20 mouse cellular contexts compared by ENCODE assay signal in genomic region chr7:142332741-142333140, GRCm38 (mm10). TPM values are rescaled to one million over a fixed set of nuclear protein-coding genes. Genes with fewer than 3 reads are reported as not detected.
DNase-seq lines count a peak whose midpoint lies in the region; ATAC-seq and TF ChIP-seq lines count a peak whose summit lies in the region.
"Not testable (repeated sequence)": the region's sequence is repeated elsewhere in the genome, so short reads cannot be mapped to it uniquely, and the experiment has no call there.
"Had no signal": no experiment of that assay in that cellular context is flagged by ENCODE, and none has a peak within 500 bp of the region (broad histone marks: within the 10 kb centered on the region; RNA-seq: fewer than 3 reads in every experiment).

No protein-coding gene starts in this region.

- H3K9ac ChIP-seq in embryonic facial prominence, embryonic 13.5 days; heart, embryonic 12.5 days; intestine, embryonic 14.5 days (ENCODE audit: low read length); limb, embryonic 12.5 days (replicated peaks); stomach, embryonic 14.5 days (replicated peaks; ENCODE audit: low read depth, low read length); stomach, postnatal 0 days (ENCODE audit: low read length): not testable (repeated sequence)

- DNase-seq in embryonic facial prominence, embryonic 10.5 days (ENCODE audit: low spot score); forebrain, embryonic 10.5 days (ENCODE audit: extremely low spot score, low spot score); intestine, embryonic 14.5 days (ENCODE audit: low spot score); stomach, postnatal 0 days (ENCODE audit: low spot score): not testable (repeated sequence)

- H3K4me3 ChIP-seq in embryonic facial prominence, embryonic 10.5 days; embryonic facial prominence, embryonic 13.5 days; forebrain, embryonic 10.5 days; heart, embryonic 12.5 days; intestine, embryonic 14.5 days (ENCODE audit: low read depth, low read length); limb, embryonic 12.5 days (replicated peaks); stomach, embryonic 14.5 days (ENCODE audit: low read depth, low read length); stomach, postnatal 0 days (ENCODE audit: low read depth, low read length): not testable (repeated sequence)

- peaks cover 57% of the 10 kb centered on the region for H3K4me1 ChIP-seq in embryonic facial prominence, embryonic 10.5 days
- H3K4me1 ChIP-seq in embryonic facial prominence, embryonic 13.5 days; stomach, embryonic 14.5 days (ENCODE audit: control insufficient read depth, insufficient read depth, low read length); stomach, postnatal 0 days (replicated peaks; ENCODE audit: control insufficient read depth, insufficient read depth): not testable (repeated sequence)
- H3K4me1 ChIP-seq in forebrain, embryonic 10.5 days, result peaks cover 11% of the 10 kb centered on the region; the same call in 1 of the 2 replicates
- H3K4me1 ChIP-seq in heart, embryonic 12.5 days (replicated peaks), result peaks cover 57% of the 10 kb centered on the region
- H3K4me1 ChIP-seq in intestine, embryonic 14.5 days (replicated peaks; ENCODE audit: control insufficient read depth, insufficient read depth, low read length), result peaks cover 29% of the 10 kb centered on the region
- H3K4me1 ChIP-seq in limb, embryonic 12.5 days (replicated peaks), result peaks cover 28% of the 10 kb centered on the region

- peak overlapping the region; percentile 80 for H3K27ac ChIP-seq in embryonic facial prominence, embryonic 10.5 days (replicated peaks)
- H3K27ac ChIP-seq in embryonic facial prominence, embryonic 13.5 days, result peak overlapping the region; percentile 60; the same call in 1 of the 2 replicates
- peak overlapping the region; percentile 44; the same call in 1 of the 2 replicates for H3K27ac ChIP-seq in forebrain, embryonic 10.5 days
- H3K27ac ChIP-seq in heart, embryonic 12.5 days (ENCODE audit: poor library complexity, severe bottlenecking), result peak overlapping the region; percentile 67
- H3K27ac ChIP-seq in intestine, embryonic 14.5 days (ENCODE audit: low read depth), result peak overlapping the region; percentile 59; the same call in 1 of the 2 replicates
- H3K27ac ChIP-seq in limb, embryonic 12.5 days, result peak overlapping the region; percentile 66; the same call in 1 of the 2 replicates
- peak overlapping the region; percentile 44; the same call in 1 of the 2 replicates for H3K27ac ChIP-seq in stomach, embryonic 14.5 days (ENCODE audit: low read length)
- peak overlapping the region; percentile 53; the same call in 1 of the 2 replicates for H3K27ac ChIP-seq in stomach, postnatal 0 days (replicated peaks)

- H3K9me3 ChIP-seq in embryonic facial prominence, embryonic 10.5 days; embryonic facial prominence, embryonic 13.5 days; forebrain, embryonic 10.5 days; heart, embryonic 12.5 days (replicated peaks); intestine, embryonic 14.5 days (ENCODE audit: control insufficient read depth, low read length); limb, embryonic 12.5 days; stomach, embryonic 14.5 days (ENCODE audit: control insufficient read depth, low read depth, low read length); stomach, postnatal 0 days (ENCODE audit: control insufficient read depth, low read length): not testable (repeated sequence)

- 49% methylated on average over 5 of the region's 9 CpGs for WGBS in embryonic facial prominence, embryonic 10.5 days
- 45% methylated on average over 5 of the region's 9 CpGs for WGBS in embryonic facial prominence, embryonic 13.5 days
- WGBS in forebrain, embryonic 10.5 days, result 72% methylated on average over 5 of the region's 9 CpGs
- 64% methylated on average over 3 of the region's 9 CpGs for WGBS in heart, embryonic 12.5 days
- 54% methylated on average over 4 of the region's 9 CpGs for WGBS in intestine, embryonic 14.5 days
- 31% methylated on average over 5 of the region's 9 CpGs for WGBS in limb, embryonic 12.5 days
- 74% methylated on average over 4 of the region's 9 CpGs for WGBS in stomach, embryonic 14.5 days
- 47% methylated on average over 3 of the region's 9 CpGs for WGBS in stomach, postnatal 0 days

- H3K27me3 ChIP-seq in embryonic facial prominence, embryonic 10.5 days (replicated peaks; ENCODE audit: low read depth, poor library complexity, severe bottlenecking); embryonic facial prominence, embryonic 13.5 days; heart, embryonic 12.5 days (replicated peaks); intestine, embryonic 14.5 days (replicated peaks; ENCODE audit: control insufficient read depth, insufficient read depth, low read length); limb, embryonic 12.5 days; stomach, embryonic 14.5 days (ENCODE audit: control insufficient read depth, insufficient read depth, low read length); stomach, postnatal 0 days (ENCODE audit: control insufficient read depth, insufficient read depth, low read length): not testable (repeated sequence)
- H3K27me3 ChIP-seq in forebrain, embryonic 10.5 days (ENCODE audit: poor library complexity, severe bottlenecking), result 0 out of 2 replicates have a peak, but pooled peaks cover 15% of the 10 kb centered on the region

- not testable (repeated sequence) for ATAC-seq in embryonic facial prominence, embryonic 13.5 days (ENCODE audit: insufficient number of reproducible peaks, insufficient read depth, low FRiP score, low TSS enrichment, low read depth); heart, embryonic 12.5 days (ENCODE audit: insufficient number of reproducible peaks, low FRiP score); intestine, embryonic 14.5 days (replicated peaks; ENCODE audit: low FRiP score, low TSS enrichment, low read depth); limb, embryonic 12.5 days (ENCODE audit: insufficient number of reproducible peaks, insufficient read depth, low FRiP score, low TSS enrichment, low read depth); stomach, embryonic 14.5 days (ENCODE audit: insufficient number of reproducible peaks, insufficient read depth, low FRiP score, low read depth); stomach, postnatal 0 days (ENCODE audit: low FRiP score, low TSS enrichment)

- not testable (repeated sequence) for TF ChIP-seq EP300 in stomach, postnatal 0 days (optimal IDR thresholded peaks at IDR 0.05)

- not testable (repeated sequence) for TF ChIP-seq CTCF in stomach, postnatal 0 days (IDR thresholded peaks at IDR 0.05; ENCODE audit: low read depth)

- H3K36me3 ChIP-seq in embryonic facial prominence, embryonic 10.5 days (replicated peaks); embryonic facial prominence, embryonic 13.5 days; forebrain, embryonic 10.5 days (replicated peaks); heart, embryonic 12.5 days; intestine, embryonic 14.5 days (ENCODE audit: control insufficient read depth, insufficient read depth, low read length); limb, embryonic 12.5 days; stomach, embryonic 14.5 days (ENCODE audit: control insufficient read depth, insufficient read depth, low read length); stomach, postnatal 0 days (ENCODE audit: control insufficient read depth, insufficient read depth, low read length): not testable (repeated sequence)

- not testable (repeated sequence) for H3K4me2 ChIP-seq in embryonic facial prominence, embryonic 13.5 days; heart, embryonic 12.5 days; intestine, embryonic 14.5 days (ENCODE audit: low read length); limb, embryonic 12.5 days; stomach, embryonic 14.5 days (replicated peaks; ENCODE audit: low read depth, low read length); stomach, postnatal 0 days (replicated peaks; ENCODE audit: low read depth)

RNA-seq across cellular contexts. Expression of gene Krtap5-4, which starts 29.4 kb away (rescaled TPM):
- polyA plus RNA-seq in embryonic facial prominence, embryonic 10.5 days (2016; fragmentation: Nextera tagmentation; extraction: Ambion mirVana), result not detected in 2 replicates
- not detected in 2 replicates for polyA plus RNA-seq in embryonic facial prominence, embryonic 13.5 days (2015; fragmentation: Nextera tagmentation; extraction: Ambion mirVana)
- polyA plus RNA-seq in forebrain, embryonic 10.5 days (2016; fragmentation: Nextera tagmentation; extraction: Ambion mirVana), result not detected in 2 replicates
- not detected in 2 replicates for polyA plus RNA-seq in heart, embryonic 12.5 days (2016; fragmentation: Nextera tagmentation; extraction: Ambion mirVana)
- not detected in 2 replicates for polyA plus RNA-seq in intestine, embryonic 14.5 days (2014; fragmentation: Nextera tagmentation; extraction: Ambion mirVana)
- not detected in 2 replicates for polyA plus RNA-seq in limb, embryonic 12.5 days (2016; fragmentation: Nextera tagmentation; extraction: Ambion mirVana)
- not detected in 2 replicates for polyA plus RNA-seq in stomach, embryonic 14.5 days (2014; fragmentation: Nextera tagmentation; extraction: Ambion mirVana)
- polyA plus RNA-seq in stomach, postnatal 0 days (2015; fragmentation: Nextera tagmentation; extraction: Ambion mirVana), result not detected in 2 replicates
- polyA plus RNA-seq: activated CD4-positive, CD25-positive, alpha-beta regulatory T cell, adult 4 months; brain, embryonic 14.5 days; cortical plate, adult 2 months; erythroblast, embryonic 14.5 days; forebrain, embryonic 13.5 days; forebrain, embryonic 16.5 days; heart, adult 2 months; hindbrain, embryonic 10.5 days; hindbrain, embryonic 13.5 days; hindbrain, embryonic 16.5 days; intestine, embryonic 16.5 days had no signal

RNA-seq across cellular contexts. Expression of gene Krtap5-1, which starts 35.8 kb away (rescaled TPM):
- polyA plus RNA-seq in embryonic facial prominence, embryonic 10.5 days (2016; fragmentation: Nextera tagmentation; extraction: Ambion mirVana), result not detected in 2 replicates
- not detected in 2 replicates for polyA plus RNA-seq in embryonic facial prominence, embryonic 13.5 days (2015; fragmentation: Nextera tagmentation; extraction: Ambion mirVana)
- not detected in 2 replicates for polyA plus RNA-seq in forebrain, embryonic 10.5 days (2016; fragmentation: Nextera tagmentation; extraction: Ambion mirVana)
- polyA plus RNA-seq in heart, embryonic 12.5 days (2016; fragmentation: Nextera tagmentation; extraction: Ambion mirVana), result not detected in 2 replicates
- polyA plus RNA-seq in intestine, embryonic 14.5 days (2014; fragmentation: Nextera tagmentation; extraction: Ambion mirVana), result 0.42 TPM in 1 of 2 replicates, not detected in the other
- polyA plus RNA-seq in limb, embryonic 12.5 days (2016; fragmentation: Nextera tagmentation; extraction: Ambion mirVana), result not detected in 2 replicates
- polyA plus RNA-seq in stomach, embryonic 14.5 days (2014; fragmentation: Nextera tagmentation; extraction: Ambion mirVana), result not detected in 2 replicates
- not detected in 2 replicates for polyA plus RNA-seq in stomach, postnatal 0 days (2015; fragmentation: Nextera tagmentation; extraction: Ambion mirVana)
- polyA plus RNA-seq: activated CD4-positive, CD25-positive, alpha-beta regulatory T cell, adult 4 months; brain, embryonic 14.5 days; cortical plate, adult 2 months; erythroblast, embryonic 14.5 days; forebrain, embryonic 13.5 days; forebrain, embryonic 16.5 days; heart, adult 2 months; heart, embryonic 14.5 days; hindbrain, embryonic 10.5 days; hindbrain, embryonic 13.5 days; hindbrain, embryonic 16.5 days; intestine, embryonic 16.5 days had no signal

RNA-seq across cellular contexts. Expression of gene Ifitm10, which starts 40.8 kb away (rescaled TPM):
- 2.2 and 3.0 TPM in 2 replicates for polyA plus RNA-seq in embryonic facial prominence, embryonic 10.5 days (2016; fragmentation: Nextera tagmentation; extraction: Ambion mirVana)
- 2.5 and 3.3 TPM in 2 replicates for polyA plus RNA-seq in embryonic facial prominence, embryonic 13.5 days (2015; fragmentation: Nextera tagmentation; extraction: Ambion mirVana)
- polyA plus RNA-seq in forebrain, embryonic 10.5 days (2016; fragmentation: Nextera tagmentation; extraction: Ambion mirVana), result 0.51 and 1.00 TPM in 2 replicates
- 5.4 and 7.4 TPM in 2 replicates for polyA plus RNA-seq in heart, embryonic 12.5 days (2016; fragmentation: Nextera tagmentation; extraction: Ambion mirVana)
- 1.7 and 2.1 TPM in 2 replicates for polyA plus RNA-seq in intestine, embryonic 14.5 days (2014; fragmentation: Nextera tagmentation; extraction: Ambion mirVana)
- polyA plus RNA-seq in limb, embryonic 12.5 days (2016; fragmentation: Nextera tagmentation; extraction: Ambion mirVana), result 0.27 and 0.33 TPM in 2 replicates
- polyA plus RNA-seq in stomach, embryonic 14.5 days (2014; fragmentation: Nextera tagmentation; extraction: Ambion mirVana), result 1.2 and 2.5 TPM in 2 replicates
- polyA plus RNA-seq in stomach, postnatal 0 days (2015; fragmentation: Nextera tagmentation; extraction: Ambion mirVana), result 9.9 and 12.0 TPM in 2 replicates

RNA-seq across cellular contexts. Expression of gene Gm49369, which starts 49.7 kb away (rescaled TPM):
- not detected in 2 replicates for polyA plus RNA-seq in embryonic facial prominence, embryonic 10.5 days (2016; fragmentation: Nextera tagmentation; extraction: Ambion mirVana)
- polyA plus RNA-seq in embryonic facial prominence, embryonic 13.5 days (2015; fragmentation: Nextera tagmentation; extraction: Ambion mirVana), result not detected in 2 replicates
- not detected in 2 replicates for polyA plus RNA-seq in forebrain, embryonic 10.5 days (2016; fragmentation: Nextera tagmentation; extraction: Ambion mirVana)
- 3.0 TPM in 1 of 2 replicates, not detected in the other for polyA plus RNA-seq in heart, embryonic 12.5 days (2016; fragmentation: Nextera tagmentation; extraction: Ambion mirVana)
- 0.54 TPM in 1 of 2 replicates, not detected in the other for polyA plus RNA-seq in intestine, embryonic 14.5 days (2014; fragmentation: Nextera tagmentation; extraction: Ambion mirVana)
- polyA plus RNA-seq in limb, embryonic 12.5 days (2016; fragmentation: Nextera tagmentation; extraction: Ambion mirVana), result 0.63 and 3.4 TPM in 2 replicates
- polyA plus RNA-seq in stomach, embryonic 14.5 days (2014; fragmentation: Nextera tagmentation; extraction: Ambion mirVana), result not detected in 2 replicates
- 0.80 and 0.81 TPM in 2 replicates for polyA plus RNA-seq in stomach, postnatal 0 days (2015; fragmentation: Nextera tagmentation; extraction: Ambion mirVana)
- polyA plus RNA-seq: activated CD4-positive, CD25-positive, alpha-beta regulatory T cell, adult 4 months; forebrain, embryonic 13.5 days; forebrain, embryonic 16.5 days; heart, adult 2 months; heart, embryonic 14.5 days had no signal

RNA-seq across cellular contexts. Expression of gene Ctsd, which starts 55.1 kb away (rescaled TPM):
- polyA plus RNA-seq in embryonic facial prominence, embryonic 10.5 days (2016; fragmentation: Nextera tagmentation; extraction: Ambion mirVana), result 151 and 158 TPM in 2 replicates
- polyA plus RNA-seq in embryonic facial prominence, embryonic 13.5 days (2015; fragmentation: Nextera tagmentation; extraction: Ambion mirVana), result 210 and 222 TPM in 2 replicates
- polyA plus RNA-seq in forebrain, embryonic 10.5 days (2016; fragmentation: Nextera tagmentation; extraction: Ambion mirVana), result 135 and 142 TPM in 2 replicates
- polyA plus RNA-seq in heart, embryonic 12.5 days (2016; fragmentation: Nextera tagmentation; extraction: Ambion mirVana), result 431 and 436 TPM in 2 replicates
- polyA plus RNA-seq in intestine, embryonic 14.5 days (2014; fragmentation: Nextera tagmentation; extraction: Ambion mirVana), result 245 and 248 TPM in 2 replicates
- polyA plus RNA-seq in limb, embryonic 12.5 days (2016; fragmentation: Nextera tagmentation; extraction: Ambion mirVana), result 135 and 145 TPM in 2 replicates
- polyA plus RNA-seq in stomach, embryonic 14.5 days (2014; fragmentation: Nextera tagmentation; extraction: Ambion mirVana), result 267 and 273 TPM in 2 replicates
- 798 and 841 TPM in 2 replicates for polyA plus RNA-seq in stomach, postnatal 0 days (2015; fragmentation: Nextera tagmentation; extraction: Ambion mirVana)
